Mouse (Mus musculus) mouse embryonic stem cell (cell line): ENCODE data around the gene Gdf9.

Source experiments
- in situ Hi-C, 2 experiments: fragments of 300-500 bp; cut with MboI; formaldehyde crosslinking; loops; 1 replicate in 1 of 2; 3 replicates in 1 of 2; pipeline ENCODE4 v1.14.3; 2019 to 2020; ENCODE audit warnings: low sequenced_read_pairs in 2 of 2, low pct_unique_long_range_greater_than_20kb in 1 of 2, mixed read lengths in 1 of 2; ENCODE audit not compliant: unreplicated experiment in 1 of 2

The Gdf9 gene

DNA sequence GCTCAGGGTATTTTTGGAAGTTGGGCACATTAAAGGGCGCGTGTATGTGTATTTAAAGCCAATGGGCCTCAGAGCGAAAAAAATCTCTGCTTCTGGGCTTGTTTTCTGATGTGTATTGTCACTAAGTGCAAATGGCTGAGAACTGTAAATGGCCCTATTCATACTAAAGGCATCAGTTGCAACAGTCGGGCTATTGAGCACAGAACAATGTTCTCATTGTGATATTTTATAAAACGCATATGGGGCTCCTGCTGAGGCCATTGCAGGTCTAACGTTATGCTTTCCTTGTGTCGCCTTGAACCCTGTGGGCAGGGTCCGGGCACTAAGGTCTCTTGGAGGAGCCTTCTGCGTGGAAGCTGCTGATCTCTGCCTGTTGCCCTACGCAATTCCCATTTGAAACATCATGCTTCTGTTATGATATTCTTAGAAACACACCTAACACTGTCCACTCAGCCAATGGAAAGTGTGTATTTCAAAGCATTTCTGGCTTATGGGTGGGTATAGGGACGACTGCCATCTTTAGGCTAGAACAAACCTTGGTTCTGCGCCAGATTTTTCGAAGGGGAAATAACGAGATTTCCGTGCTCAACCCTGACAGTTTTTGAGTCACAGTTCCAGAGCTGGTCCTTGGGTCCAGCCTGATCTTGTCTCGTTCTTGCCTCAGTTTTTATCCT lies 38.6 kb downstream of the Gdf9 start:
- in situ Hi-C loops, result no loop called here

DNA sequence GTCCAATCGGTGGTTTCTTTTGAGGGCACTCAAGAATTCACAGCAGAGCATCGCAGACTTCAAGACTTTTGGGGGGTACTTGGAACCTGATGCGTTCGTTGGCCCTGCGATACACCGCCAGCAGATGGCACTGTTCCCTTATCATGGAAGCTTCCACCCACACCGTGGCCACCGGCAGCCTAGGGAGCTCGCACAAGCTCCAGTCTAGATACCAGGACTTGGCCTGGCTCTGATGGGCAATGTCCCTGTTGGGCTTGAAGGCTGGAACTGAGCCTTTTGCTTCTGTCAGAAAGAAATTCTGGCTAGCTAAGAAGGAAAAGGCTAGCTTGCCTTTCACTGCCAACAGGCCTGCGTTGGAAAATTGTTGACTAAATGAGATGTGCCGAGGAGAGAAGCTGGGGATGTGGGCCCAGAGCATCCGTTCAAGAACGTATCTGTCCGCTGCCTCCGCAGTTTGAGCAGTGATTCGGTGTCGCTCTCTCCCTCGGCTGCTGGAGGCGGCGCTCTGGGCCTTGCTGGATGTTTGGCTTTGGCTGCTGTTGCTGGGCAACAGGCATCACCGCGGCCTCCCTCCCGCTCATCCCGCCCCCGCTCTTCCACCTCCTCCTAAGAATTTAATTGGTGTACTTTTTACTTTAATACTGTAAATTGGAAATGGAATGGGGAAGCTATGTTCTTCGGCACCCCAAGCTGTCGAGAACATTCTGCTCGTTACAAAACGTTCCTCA lies 39.3 kb downstream of the Gdf9 start, which contains the start of gene Gm9837:
Gene Gm9837 (minus strand): TSS at position 512 of the 728 bp plus-strand sequence.
- in situ Hi-C loops, result no loop called here

DNA sequence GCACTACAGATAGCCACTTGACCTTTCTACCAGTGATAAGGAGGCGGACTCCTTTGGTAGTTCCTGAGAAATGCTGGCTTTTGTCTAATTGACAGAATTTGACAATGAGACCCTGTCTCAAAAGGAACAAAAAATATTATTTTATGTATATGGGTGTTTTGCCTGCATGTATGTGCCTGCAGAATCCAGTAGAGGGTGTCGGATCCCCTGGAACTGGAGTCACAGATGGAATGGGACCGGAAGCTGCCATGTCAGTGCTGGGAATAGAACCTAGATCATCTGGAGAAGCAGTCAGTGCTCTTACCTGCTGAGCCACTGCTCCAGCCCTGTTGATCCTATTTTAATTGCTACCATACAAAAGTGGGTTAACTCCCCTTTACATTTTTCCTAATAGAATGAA lies 41.9 kb downstream of the Gdf9 start:
- in situ Hi-C loops, result no loop called here

DNA sequence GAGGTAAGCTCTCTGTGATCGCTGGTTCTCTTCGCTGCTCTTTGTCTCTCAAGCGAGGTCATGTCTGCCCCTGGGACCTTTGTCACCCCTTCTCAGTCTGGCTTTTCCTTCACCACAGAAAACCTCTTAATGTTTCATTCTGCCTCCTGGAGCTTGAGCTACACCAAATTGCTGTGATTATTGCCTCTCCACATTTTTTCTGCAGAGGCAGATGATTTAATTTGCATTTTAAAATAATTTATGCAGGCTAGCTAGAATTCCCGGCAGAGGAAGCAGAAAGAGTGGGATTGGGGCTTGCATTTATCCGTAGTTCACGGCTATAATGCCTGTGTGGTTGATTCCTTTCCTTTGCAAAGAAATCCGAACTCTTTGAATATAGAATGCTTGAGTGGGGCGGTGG lies 44.8 kb downstream of the Gdf9 start:
- in situ Hi-C loops, result loop anchor here in 1 of 2 experiments (5.0 kb wide), 1 partner anchor 147 kb away; no protein-coding TSS in a partner anchor

DNA sequence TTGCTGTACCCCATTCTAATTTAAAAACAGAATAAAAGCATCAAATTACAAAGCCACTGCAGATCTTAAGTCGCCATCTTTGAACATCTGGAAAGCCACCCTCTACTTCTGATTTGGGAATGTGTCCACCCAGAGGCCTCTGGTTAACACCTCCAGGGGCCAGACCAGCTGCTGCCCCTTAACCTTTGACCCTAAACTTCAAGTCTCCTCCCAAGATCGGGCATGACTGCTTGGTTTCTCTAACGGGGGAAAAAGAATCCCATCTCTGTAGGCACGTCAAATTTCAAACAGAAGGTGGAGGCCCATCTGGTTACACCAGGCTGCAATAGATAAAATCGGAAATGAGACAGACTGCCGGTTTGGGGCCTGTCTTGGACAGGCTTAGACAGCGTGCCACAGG lies 47.0 kb downstream of the Gdf9 start:
- in situ Hi-C loops, result loop anchor here in 1 of 2 experiments (5.0 kb wide), 1 partner anchor 144 kb away; no protein-coding TSS in a partner anchor

DNA sequence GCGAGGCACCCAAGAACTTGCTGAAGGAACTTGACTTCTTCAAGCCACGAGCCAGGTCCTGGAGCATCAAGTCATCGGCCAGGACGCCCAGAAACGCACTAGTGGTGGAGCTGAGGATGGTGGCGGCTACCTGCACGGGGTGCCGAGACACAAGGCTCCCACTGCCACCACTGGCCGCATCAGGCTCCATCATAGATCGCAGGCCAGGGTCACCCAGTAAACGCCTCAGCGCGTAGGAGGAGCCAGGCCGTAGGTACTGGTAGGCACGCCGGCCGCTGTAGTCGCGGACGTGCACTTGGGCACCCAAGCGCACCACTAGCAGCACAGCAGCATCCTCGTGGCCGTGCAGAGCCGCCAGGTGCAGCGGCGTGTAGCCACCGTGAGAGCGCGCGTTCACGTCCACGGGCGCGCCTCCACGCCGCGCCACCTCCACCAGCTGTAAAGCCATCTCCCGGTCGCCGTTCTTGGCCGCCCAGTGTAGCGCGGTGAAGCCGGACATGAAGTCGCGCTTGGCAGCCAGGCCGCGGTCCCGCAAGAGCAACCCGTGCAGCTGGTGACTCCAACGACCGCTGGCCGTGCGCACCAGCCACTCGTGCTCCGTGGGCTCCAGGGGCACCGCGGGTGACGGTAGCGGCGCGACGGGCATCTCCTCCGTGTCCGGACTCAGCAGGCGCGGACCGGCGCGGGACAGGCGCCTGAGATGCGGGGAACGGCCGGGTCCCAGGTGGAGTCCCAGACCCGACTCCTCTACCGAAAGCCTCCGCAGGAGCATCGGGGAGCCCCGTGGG lies 47.8 kb downstream of the Gdf9 start:
- in situ Hi-C loops, result loop anchor here in 1 of 2 experiments (5.0 kb wide), 1 partner anchor 144 kb away; no protein-coding TSS in a partner anchor

DNA sequence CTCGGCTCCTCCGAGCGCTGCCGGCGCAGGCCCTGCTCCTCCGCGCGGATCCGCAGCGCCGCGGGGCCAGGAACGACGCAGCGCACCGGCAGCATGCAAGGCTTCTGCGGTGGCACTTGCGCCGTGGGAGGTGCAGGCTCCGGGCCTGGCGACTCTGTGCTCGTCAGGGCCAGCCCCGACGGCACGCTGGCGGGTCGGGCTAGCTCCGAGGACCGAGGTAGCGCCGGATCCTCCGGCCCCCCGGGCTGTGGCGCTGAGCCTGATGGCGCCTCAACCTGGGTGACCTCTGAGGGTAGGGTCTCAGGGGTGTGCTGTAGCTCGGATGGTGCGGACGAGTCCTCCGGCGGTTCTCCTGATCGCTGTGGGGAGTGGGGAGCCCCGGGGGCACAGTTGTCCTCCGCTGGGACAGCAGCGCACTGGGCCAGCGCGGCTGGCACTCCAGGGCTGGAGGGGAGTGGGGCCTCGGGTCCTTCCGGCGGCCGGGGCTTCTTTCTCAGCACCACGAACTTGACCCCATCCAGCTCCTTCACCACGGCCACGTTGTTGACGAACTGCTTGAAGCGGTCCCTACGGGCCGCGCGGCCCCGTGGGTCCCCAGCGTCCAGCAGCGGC lies 48.5 kb downstream of the Gdf9 start:
- in situ Hi-C loops, result loop anchor here in 1 of 2 experiments (5.0 kb wide), 1 partner anchor 143 kb away; no protein-coding TSS in a partner anchor

DNA sequence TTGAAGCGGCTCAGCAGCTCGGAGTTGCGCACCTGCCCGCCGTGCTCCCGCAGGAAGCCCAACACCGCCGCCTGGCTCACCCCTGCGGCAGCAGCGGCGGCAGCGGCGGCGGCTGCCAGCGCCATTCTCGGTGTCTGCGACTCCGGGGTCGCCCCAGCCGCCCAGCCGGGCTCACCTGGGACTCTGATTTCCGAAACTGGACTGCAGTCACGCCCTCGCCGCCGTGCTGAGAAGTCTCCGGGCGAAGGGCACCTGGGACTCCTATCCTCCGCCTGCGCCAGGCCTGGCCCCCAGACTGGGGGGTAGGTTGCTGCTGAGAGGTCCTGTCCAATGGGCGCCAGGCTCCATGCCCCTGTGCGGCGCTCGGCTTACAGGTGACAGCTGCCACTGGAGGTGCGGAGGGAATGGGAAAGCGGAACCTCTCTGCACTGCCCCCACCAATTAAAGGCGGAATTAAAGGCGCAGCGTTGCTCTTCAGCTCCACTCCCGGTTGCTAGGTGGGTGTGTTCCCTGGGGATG lies 49.0 kb downstream of the Gdf9 start, which contains the start of the genes Gm9945 and Sowaha:
Gene Gm9945 (plus strand): TSS at position 384 of the 519 bp plus-strand sequence.
Gene Sowaha (minus strand): TSS at position 492 of the 519 bp plus-strand sequence.
- in situ Hi-C loops, result loop anchor here in 1 of 2 experiments (5.0 kb wide), 1 partner anchor 142 kb away; no protein-coding TSS in a partner anchor

DNA sequence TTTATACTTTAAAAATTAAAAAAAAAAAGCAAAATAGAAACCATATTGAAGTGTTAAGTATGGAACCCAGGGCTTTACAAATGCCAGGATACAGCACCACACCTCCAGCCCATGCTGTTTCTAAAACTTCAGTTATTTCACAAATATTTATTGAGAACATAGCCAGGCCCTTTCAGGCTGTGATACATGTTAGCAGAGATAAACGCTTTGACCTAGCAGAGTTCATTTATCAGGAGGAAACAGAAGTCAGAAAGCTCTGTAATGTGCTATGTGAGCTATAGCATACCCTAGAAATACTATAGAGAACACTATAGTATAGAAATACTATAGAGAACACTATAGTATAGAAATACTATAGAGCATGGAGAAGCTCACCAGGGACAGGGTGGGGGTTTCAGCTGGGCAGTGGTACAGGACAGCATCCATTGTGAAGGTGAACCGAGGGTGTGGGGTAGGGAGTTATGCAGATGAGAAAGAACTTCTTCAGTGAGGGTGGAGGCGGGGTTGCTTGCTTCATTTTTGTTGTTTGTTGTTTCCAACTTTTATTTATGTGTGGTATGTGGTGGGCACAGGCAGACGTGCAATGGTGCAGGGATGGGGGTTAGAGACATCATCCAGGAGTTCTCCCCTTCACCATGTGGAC lies 50.4 kb downstream of the Gdf9 start:
- in situ Hi-C loops, result no loop called here

DNA sequence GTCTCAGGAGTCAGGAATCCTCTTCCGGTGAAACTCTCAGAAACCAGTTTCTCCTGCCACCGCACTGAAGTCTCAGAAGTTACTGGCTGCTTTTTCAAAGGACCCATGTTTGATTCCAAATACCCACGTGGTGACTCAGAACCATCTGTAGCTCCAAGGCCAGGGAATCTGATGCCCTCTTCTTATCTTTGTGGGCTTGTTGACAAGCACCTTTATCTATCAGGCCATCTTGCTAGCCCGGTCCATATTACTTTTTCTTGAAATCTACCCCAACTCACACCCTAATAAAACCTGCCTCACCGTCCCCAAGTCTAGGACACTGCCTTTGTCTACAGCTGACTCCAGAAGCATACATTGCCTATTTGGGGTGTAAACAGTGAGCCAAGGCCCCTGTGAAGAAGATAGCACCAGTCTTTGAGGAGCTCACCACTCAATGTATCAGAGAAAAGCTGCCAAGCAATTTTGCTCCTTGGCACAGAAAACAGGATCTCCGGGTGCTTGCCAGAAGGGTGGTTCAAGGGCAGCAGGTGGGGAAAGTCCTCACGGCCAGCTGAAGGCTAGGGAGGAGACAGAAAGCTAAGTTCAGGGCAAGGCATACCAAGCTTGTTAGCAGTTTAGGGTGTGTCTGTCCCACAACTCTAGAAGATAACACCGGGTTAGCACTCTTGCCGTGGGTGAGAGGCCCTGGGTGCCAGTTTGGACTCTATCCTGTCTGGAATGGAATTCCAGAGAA lies 52.5 kb downstream of the Gdf9 start:
- in situ Hi-C loops, result no loop called here

DNA sequence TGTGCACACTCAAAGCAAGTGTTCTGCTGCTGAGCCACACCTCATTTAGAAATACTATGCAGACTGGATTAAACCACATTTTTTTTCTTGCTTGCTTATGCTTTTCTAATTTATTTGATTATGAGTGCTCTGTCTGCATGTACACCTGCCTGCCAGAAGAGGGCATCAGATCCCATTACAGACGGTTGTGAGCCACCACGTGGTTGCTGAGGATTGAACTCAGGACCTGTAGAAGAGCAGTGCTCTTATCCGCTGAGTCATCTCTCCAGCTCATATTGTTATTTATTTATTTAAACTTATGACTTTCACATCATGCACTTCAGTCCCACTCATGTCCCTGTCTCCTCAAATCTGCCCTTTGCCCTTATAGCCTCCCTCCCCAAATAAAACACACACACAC lies 54.9 kb downstream of the Gdf9 start:
- in situ Hi-C loops, result no loop called here

DNA sequence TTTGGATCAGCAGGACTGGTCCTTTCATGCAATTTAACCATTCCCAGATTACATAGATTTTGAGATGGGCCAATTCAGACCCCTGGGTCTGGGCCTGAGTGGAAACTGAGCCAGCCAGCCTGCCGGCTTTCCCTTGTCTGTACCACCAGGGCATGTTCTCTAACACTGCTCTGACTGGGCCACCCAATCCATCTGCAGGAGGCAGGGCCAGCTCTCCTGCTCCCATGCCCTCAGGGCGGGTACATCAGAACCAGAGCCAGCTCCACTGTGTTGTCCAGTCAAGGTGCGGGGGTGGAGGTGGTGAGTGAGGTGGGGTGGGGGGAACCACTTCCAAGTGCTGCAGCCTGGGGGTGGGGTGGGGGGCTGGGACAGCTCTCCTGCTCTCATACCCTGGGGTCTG lies 55.5 kb downstream of the Gdf9 start:
- in situ Hi-C loops, result no loop called here

DNA sequence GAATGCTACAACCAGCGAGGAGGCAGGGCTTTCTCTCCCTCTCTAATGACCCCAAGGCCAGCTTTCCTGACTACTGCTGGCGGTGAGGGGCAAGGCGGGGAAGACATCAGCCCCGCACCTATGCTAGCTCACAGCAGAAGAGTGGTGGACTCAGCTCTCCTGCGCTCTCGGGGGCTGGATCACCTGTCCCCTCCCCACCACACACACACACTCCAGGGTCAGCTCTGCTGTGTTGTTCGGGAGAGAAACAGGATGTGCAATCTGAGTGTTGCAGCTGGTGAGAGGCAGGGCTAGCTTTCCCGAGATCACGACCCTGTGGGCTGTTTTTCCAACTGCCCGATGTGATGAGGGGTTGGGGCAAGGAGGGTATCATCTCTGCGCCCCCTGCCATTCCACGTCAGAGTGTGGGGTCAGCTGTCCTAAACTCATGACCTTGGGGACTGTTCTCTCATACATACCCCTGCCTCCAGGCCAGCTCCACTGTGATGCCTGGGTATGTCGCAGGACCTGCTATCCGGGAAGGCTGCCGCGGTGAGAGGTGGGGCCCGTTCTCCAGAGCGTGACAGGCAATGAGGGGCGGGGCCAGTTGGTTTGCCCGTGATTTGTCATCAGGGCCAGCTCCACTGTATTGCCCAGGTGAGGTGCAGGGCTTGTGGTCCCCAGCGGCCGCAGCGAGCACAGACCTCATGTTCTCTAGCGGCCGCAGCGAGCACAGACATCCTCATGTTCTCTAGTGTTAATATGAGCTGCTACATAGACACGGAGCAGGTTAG lies 56.2 kb downstream of the Gdf9 start:
- in situ Hi-C loops, result no loop called here
